Mouse (Mus musculus): Measurements from ENCODE around the gene Krtap2-4. TPM values are rescaled to one million over a fixed set of nuclear protein-coding genes. Genes with fewer than 3 reads are reported as not detected.
"Not testable (repeated sequence)": the region's sequence is repeated elsewhere in the genome, so short reads cannot be mapped to it uniquely, and the experiment has no call there.

Gene Krtap2-4
- polyA plus RNA-seq, 2 experiments = not detected

GRCm38 (mm10) chr11:99637086-99637485 lies 22.4 kb upstream of the Krtap2-4 start:
- no peak overlapping the region for H3K9ac ChIP-seq (ENCODE audit: low read depth, low read length, severe bottlenecking)
- H3K4me3 ChIP-seq (replicated peaks; ENCODE audit: low read length) = no peak overlapping the region
- no peaks in the 10 kb centered on the region for H3K27me3 ChIP-seq (ENCODE audit: control insufficient read depth, insufficient read depth, low read length)
- ATAC-seq (ENCODE audit: low FRiP score, low read depth) = no peak
- DNase-seq (ENCODE audit: low spot score) = peak; percentile 31
- TF ChIP-seq POLR2A (IDR thresholded peaks at IDR 0.05; ENCODE audit: borderline replicate concordance, extremely low read depth, insufficient read depth, insufficient read length) = no peak
- H3K9me3 ChIP-seq (ENCODE audit: control insufficient read depth, low read length) = no peaks in the 10 kb centered on the region
- H3K27ac ChIP-seq (replicated peaks; ENCODE audit: low read depth, low read length) = no peak overlapping the region
- WGBS = 57% methylated on average over 1 of the region's 1 CpGs
- no peak overlapping the region for H3K4me2 ChIP-seq (replicated peaks; ENCODE audit: low read depth, low read length, severe bottlenecking)
- no peaks in the 10 kb centered on the region for H3K36me3 ChIP-seq (ENCODE audit: control insufficient read depth, insufficient read depth, low read length)
- no peaks in the 10 kb centered on the region for H3K4me1 ChIP-seq (ENCODE audit: control insufficient read depth, insufficient read depth, low read length)

GRCm38 (mm10) chr11:99634653-99635134 lies 20.0 kb upstream of the Krtap2-4 start, which contains the start of gene Krtap4-2:
TSS of gene Krtap4-2 (minus strand) at chr11:99635084.
- no peaks in the 10 kb centered on the region for H3K36me3 ChIP-seq (ENCODE audit: control insufficient read depth, insufficient read depth, low read length)
- no peak within 1 kb of the TSS for H3K9ac ChIP-seq (ENCODE audit: low read depth, low read length, severe bottlenecking)
- no peak for ATAC-seq (ENCODE audit: low FRiP score, low read depth)
- 17% methylated on average over 7 of the region's 8 CpGs for WGBS
- H3K4me1 ChIP-seq (ENCODE audit: control insufficient read depth, insufficient read depth, low read length) = no peaks in the 10 kb centered on the region
- no peak within 1 kb of the TSS for H3K27ac ChIP-seq (replicated peaks; ENCODE audit: low read depth, low read length)
- DNase-seq (ENCODE audit: low spot score) = no peak
- H3K9me3 ChIP-seq (ENCODE audit: control insufficient read depth, low read length) = no peaks in the 10 kb centered on the region
- H3K4me2 ChIP-seq (replicated peaks; ENCODE audit: low read depth, low read length, severe bottlenecking) = no peak within 1 kb of the TSS
- no peak for TF ChIP-seq POLR2A (IDR thresholded peaks at IDR 0.05; ENCODE audit: borderline replicate concordance, extremely low read depth, insufficient read depth, insufficient read length)
- no peak within 1 kb of the TSS for H3K4me3 ChIP-seq (replicated peaks; ENCODE audit: low read length)
- no peaks in the 10 kb centered on the region for H3K27me3 ChIP-seq (ENCODE audit: control insufficient read depth, insufficient read depth, low read length)

DNA sequence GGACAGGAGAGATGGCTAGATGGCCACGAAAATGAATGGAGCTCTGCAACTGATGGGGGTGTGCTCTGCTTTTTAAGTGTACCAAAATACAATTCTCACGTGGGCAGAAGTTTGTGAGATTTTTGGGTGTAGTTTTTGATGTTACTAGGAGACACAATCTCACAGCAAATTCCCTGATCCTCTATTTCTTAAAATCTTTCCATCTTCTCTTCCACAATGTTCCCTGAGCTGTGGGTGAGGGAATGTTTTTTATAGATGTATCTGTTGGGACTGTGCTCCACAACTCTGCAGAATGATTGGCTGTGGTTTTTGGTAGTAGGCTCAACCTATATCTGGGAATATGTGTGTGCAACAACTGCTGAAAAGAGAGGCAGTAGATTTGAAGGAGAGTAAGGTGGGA lies 18.6 kb upstream of the Krtap2-4 start:
- H3K27ac ChIP-seq (replicated peaks; ENCODE audit: low read depth, low read length) = no peak overlapping the region
- no peaks in the 10 kb centered on the region for H3K36me3 ChIP-seq (ENCODE audit: control insufficient read depth, insufficient read depth, low read length)
- DNase-seq (ENCODE audit: low spot score) = no peak

DNA sequence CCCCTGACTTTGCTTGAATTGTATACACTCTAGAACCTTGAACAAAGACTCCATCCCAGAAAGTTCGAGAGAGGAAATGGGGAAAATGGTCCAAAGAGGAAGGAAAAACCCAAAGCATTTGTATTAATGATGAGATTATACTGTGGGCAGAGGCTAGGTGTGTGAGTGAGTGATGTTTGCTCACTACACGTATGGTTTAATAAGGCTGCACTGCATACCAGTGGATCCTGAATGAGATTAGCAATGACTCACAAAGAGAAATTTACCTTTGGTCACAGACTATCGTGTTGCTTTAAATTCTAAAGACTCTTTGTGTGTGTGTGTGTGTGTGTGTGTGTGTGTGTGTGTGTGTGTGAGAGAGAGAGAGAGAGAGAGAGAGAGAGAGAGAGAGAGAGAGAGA lies 16.2 kb upstream of the Krtap2-4 start:
- 76% methylated on average over 3 of the region's 3 CpGs for WGBS
- H3K27ac ChIP-seq (replicated peaks; ENCODE audit: low read depth, low read length) = no peak overlapping the region
- ATAC-seq (ENCODE audit: low FRiP score, low read depth) (no peak), DNase-seq (ENCODE audit: low spot score) (no peak)
- H3K4me2 ChIP-seq (replicated peaks; ENCODE audit: low read depth, low read length, severe bottlenecking) = no peak overlapping the region
- H3K27me3 ChIP-seq (ENCODE audit: control insufficient read depth, insufficient read depth, low read length) = no peaks in the 10 kb centered on the region
- no peak overlapping the region for H3K4me3 ChIP-seq (replicated peaks; ENCODE audit: low read length)
- H3K4me1 ChIP-seq (ENCODE audit: control insufficient read depth, insufficient read depth, low read length) = no peaks in the 10 kb centered on the region
- no peak overlapping the region for H3K9ac ChIP-seq (ENCODE audit: low read depth, low read length, severe bottlenecking)
- H3K9me3 ChIP-seq (ENCODE audit: control insufficient read depth, low read length) = no peaks in the 10 kb centered on the region
- TF ChIP-seq POLR2A (IDR thresholded peaks at IDR 0.05; ENCODE audit: borderline replicate concordance, extremely low read depth, insufficient read depth, insufficient read length) = no peak
- no peaks in the 10 kb centered on the region for H3K36me3 ChIP-seq (ENCODE audit: control insufficient read depth, insufficient read depth, low read length)

More for the DNA sequence above, 18.6 kb upstream of the Krtap2-4 start:
- H3K9me3 ChIP-seq (ENCODE audit: control insufficient read depth, low read length) = no peaks in the 10 kb centered on the region
- no peak overlapping the region for H3K4me3 ChIP-seq (replicated peaks; ENCODE audit: low read length)
- H3K4me1 ChIP-seq (ENCODE audit: control insufficient read depth, insufficient read depth, low read length) = no peaks in the 10 kb centered on the region
- TF ChIP-seq POLR2A (IDR thresholded peaks at IDR 0.05; ENCODE audit: borderline replicate concordance, extremely low read depth, insufficient read depth, insufficient read length) = no peak
- no peak overlapping the region for H3K9ac ChIP-seq (ENCODE audit: low read depth, low read length, severe bottlenecking)
- no peak for ATAC-seq (ENCODE audit: low FRiP score, low read depth)
- no peak overlapping the region for H3K4me2 ChIP-seq (replicated peaks; ENCODE audit: low read depth, low read length, severe bottlenecking)
- WGBS = 68% methylated on average over 2 of the region's 2 CpGs
- H3K27me3 ChIP-seq (ENCODE audit: control insufficient read depth, insufficient read depth, low read length) = no peaks in the 10 kb centered on the region

DNA sequence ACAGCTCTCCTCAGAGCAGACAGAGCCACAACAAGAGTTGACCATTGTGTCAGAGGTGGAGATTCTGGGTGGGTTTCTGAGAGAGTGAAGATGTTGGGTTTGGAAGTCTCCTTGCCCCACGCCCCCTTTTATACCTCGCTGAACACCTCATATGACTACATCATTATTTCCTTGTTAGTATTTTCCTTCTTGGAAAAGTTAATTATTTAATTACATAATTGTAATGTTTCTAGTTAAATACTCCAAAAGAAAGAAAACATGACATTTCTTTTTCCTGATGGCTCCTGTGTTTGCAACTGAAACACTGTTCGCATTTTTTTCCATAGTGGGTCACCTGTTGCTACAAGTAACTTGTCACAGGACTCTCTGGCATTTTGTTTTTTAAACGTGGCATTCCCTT lies 13.5 kb upstream of the Krtap2-4 start, which contains the start of gene Krtap4-1:
TSS of gene Krtap4-1 (minus strand) at position 101 of the 400 bp plus-strand sequence.
- H3K4me2 ChIP-seq (replicated peaks; ENCODE audit: low read depth, low read length, severe bottlenecking) = no peak within 1 kb of the TSS
- ATAC-seq (ENCODE audit: low FRiP score, low read depth) (no peak), DNase-seq (ENCODE audit: low spot score) (no peak)
- no peaks in the 10 kb centered on the region for H3K36me3 ChIP-seq (ENCODE audit: control insufficient read depth, insufficient read depth, low read length)
- no peak for TF ChIP-seq POLR2A (IDR thresholded peaks at IDR 0.05; ENCODE audit: borderline replicate concordance, extremely low read depth, insufficient read depth, insufficient read length)
- H3K4me3 ChIP-seq (replicated peaks; ENCODE audit: low read length) = no peak within 1 kb of the TSS
- H3K4me1 ChIP-seq (ENCODE audit: control insufficient read depth, insufficient read depth, low read length) = no peaks in the 10 kb centered on the region
- WGBS = 77% methylated on average over 4 of the region's 4 CpGs
- no peak within 1 kb of the TSS for H3K27ac ChIP-seq (replicated peaks; ENCODE audit: low read depth, low read length)
- no peak within 1 kb of the TSS for H3K9ac ChIP-seq (ENCODE audit: low read depth, low read length, severe bottlenecking)
- H3K9me3 ChIP-seq (ENCODE audit: control insufficient read depth, low read length) = no peaks in the 10 kb centered on the region
- no peaks in the 10 kb centered on the region for H3K27me3 ChIP-seq (ENCODE audit: control insufficient read depth, insufficient read depth, low read length)

- no peak within 1 kb of the TSS for H3K4me2 ChIP-seq (replicated peaks; ENCODE audit: low read depth, low read length, severe bottlenecking)
Observed at GRCm38 (mm10) chr11:99620335-99620734, 5.7 kb upstream of the Krtap2-4 start, which contains the start of gene Gm11562. TSS of gene Gm11562 (minus strand) at chr11:99620435.

GRCm38 (mm10) chr11:99610089-99610488 lies 4.6 kb downstream of the Krtap2-4 start, which contains the start of gene Gm11937:
TSS of gene Gm11937 (minus strand) at chr11:99610189.
- not testable (repeated sequence) for H3K36me3 ChIP-seq (ENCODE audit: control insufficient read depth, insufficient read depth, low read length); H3K4me1 ChIP-seq (ENCODE audit: control insufficient read depth, insufficient read depth, low read length); H3K4me3 ChIP-seq (replicated peaks; ENCODE audit: low read length); ATAC-seq (ENCODE audit: low FRiP score, low read depth); DNase-seq (ENCODE audit: low spot score); H3K27me3 ChIP-seq (ENCODE audit: control insufficient read depth, insufficient read depth, low read length); H3K9ac ChIP-seq (ENCODE audit: low read depth, low read length, severe bottlenecking); H3K9me3 ChIP-seq (ENCODE audit: control insufficient read depth, low read length); H3K4me2 ChIP-seq (replicated peaks; ENCODE audit: low read depth, low read length, severe bottlenecking); H3K27ac ChIP-seq (replicated peaks; ENCODE audit: low read depth, low read length)
- 52% methylated on average over 1 of the region's 2 CpGs for WGBS

More at GRCm38 (mm10) chr11:99620335-99620734, 5.7 kb upstream of the Krtap2-4 start, which contains the start of gene Gm11562:
- Histone ChIP-seq H3K4me3 (replicated peaks; ENCODE audit: low read length) (no peak within 1 kb of the TSS), H3K9me3 (ENCODE audit: control insufficient read depth, low read length) (no peaks in the 10 kb centered on the region), H3K9ac (ENCODE audit: low read depth, low read length, severe bottlenecking) (no peak within 1 kb of the TSS), H3K4me1 (ENCODE audit: control insufficient read depth, insufficient read depth, low read length) (no peaks in the 10 kb centered on the region), H3K27ac (replicated peaks; ENCODE audit: low read depth, low read length) (no peak within 1 kb of the TSS), H3K36me3 (ENCODE audit: control insufficient read depth, insufficient read depth, low read length) (no peaks in the 10 kb centered on the region), H3K27me3 (ENCODE audit: control insufficient read depth, insufficient read depth, low read length) (no peaks in the 10 kb centered on the region)
- TF ChIP-seq POLR2A (IDR thresholded peaks at IDR 0.05; ENCODE audit: borderline replicate concordance, extremely low read depth, insufficient read depth, insufficient read length) = no peak
- ATAC-seq (ENCODE audit: low FRiP score, low read depth) (no peak), DNase-seq (ENCODE audit: low spot score) (no peak)
- WGBS = 74% methylated on average over 2 of the region's 2 CpGs
